Mouse (Mus musculus) forebrain, postnatal 0 days (tissue): ENCODE results near the gene Irf2bpl. TPM values are rescaled to one million over a fixed set of nuclear protein-coding genes. Genes with fewer than 3 reads are reported as not detected.

Source experiments
- ATAC-seq: fragments of 200-750 bp; cut with Nextera tagmentation; 2 replicates; pipeline ENCODE4 v1.8.0; 2017; ENCODE audit warnings: mild to moderate bottlenecking, moderate library complexity
- DNase-seq: peaks from one replicate; pipeline ENCODE4 v3.0.0-alpha.2; 2015
- H3K27ac ChIP-seq: fragments of 300-500 bp; sonication (generic); 2 replicates; pipeline ENCODE4 v1.5.1; 2014; ENCODE audit warnings: low read depth, mild to moderate bottlenecking, antibody characterized with exemption, low read length, moderate library complexity, mixed read lengths
- H3K27me3 ChIP-seq: fragments of 300-500 bp; sonication (generic); 2 replicates; pipeline ENCODE4 v1.6.1; 2014; ENCODE audit warnings: mild to moderate bottlenecking, low read length, mixed read lengths; ENCODE audit not compliant: insufficient read depth
- H3K36me3 ChIP-seq: fragments of 300-500 bp; sonication (generic); 2 replicates; pipeline ENCODE4 v1.6.1; 2014; ENCODE audit warnings: mild to moderate bottlenecking, moderate library complexity; ENCODE audit not compliant: insufficient read depth
- H3K4me1 ChIP-seq: fragments of 300-500 bp; sonication (generic); 2 replicates; pipeline ENCODE4 v1.6.1; 2014; ENCODE audit warnings: antibody characterized with exemption; ENCODE audit not compliant: insufficient read depth
- H3K4me2 ChIP-seq: fragments of 300-500 bp; sonication (generic); 2 replicates; pipeline ENCODE4 v1.6.1; 2014; ENCODE audit warnings: low read depth, mild to moderate bottlenecking, moderate library complexity
- H3K4me3 ChIP-seq: fragments of 300-500 bp; sonication (generic); 2 replicates; pipeline ENCODE4 v1.5.1; 2014; ENCODE audit warnings: low read depth, low read length, mixed read lengths
- H3K9ac ChIP-seq: fragments of 300-500 bp; sonication (generic); 2 replicates; pipeline ENCODE4 v1.6.1; 2014; ENCODE audit warnings: mild to moderate bottlenecking
- H3K9me3 ChIP-seq: fragments of 300-500 bp; sonication (generic); 2 replicates; pipeline ENCODE4 v1.6.1; 2016; ENCODE audit warnings: low read length
- CTCF ChIP-seq: sonication (generic); IDR thresholded peaks from 2 replicates; pipeline ENCODE4 v1.5.1; 2016; ENCODE audit warnings: antibody characterized with exemption, control low read depth, low read depth
- WGBS: fragments of 180-500 bp; shearing (Covaris S2); extraction: QIAGEN DNeasy Blood & Tissue Kit; methylation state at CpG from one replicate; pipeline ENCODE4 v1.1.7; 2014; 5-methylcytosine and 5-hydroxymethylcytosine counted together
- polyA plus RNA-seq: library from polyadenylated mRNA; unstranded; fragments of >200 nt; fragmentation: Nextera tagmentation; extraction: Ambion mirVana; gene quantifications from 2 replicates; pipeline ENCODE4 v1.2.1, GENCODE M21; 2015
- total RNA-seq: library from RNA; depleted of rRNA; stranded (reverse); fragments of >200 nt; gene quantifications from 2 replicates; pipeline ENCODE4 v1.2.3, GENCODE M21; 2014

Irf2bpl gene
- total and polyA plus RNA-seq, 2 experiments from 2014 or later = 95.7 to 161 TPM

- Histone ChIP-seq H3K4me3 (no peak overlapping the region), H3K4me1 (peaks cover 77% of the 10 kb centered on the region), H3K9ac (no peak overlapping the region), H3K36me3 (no peaks in the 10 kb centered on the region), H3K4me2 (peak overlapping the region; percentile 65), H3K27me3 (no peaks in the 10 kb centered on the region), H3K9me3 (no peaks in the 10 kb centered on the region), H3K27ac (peak overlapping the region; percentile 82)
- no peak for ATAC-seq
- no peak for TF ChIP-seq CTCF
- no peak for DNase-seq
- WGBS = 16% methylated on average over 7 of the region's 7 CpGs
Observed at GRCm38 (mm10) chr12:86889103-86889644, 4.6 kb upstream of the Irf2bpl start.

- Histone ChIP-seq H3K9ac (peak overlapping the region; percentile 64), H3K4me1 (peaks cover 70% of the 10 kb centered on the region), H3K4me2 (peak overlapping the region; percentile 65), H3K27ac (peak overlapping the region; percentile 82), H3K4me3 (peak overlapping the region; percentile 36), H3K36me3 (no peaks in the 10 kb centered on the region), H3K9me3 (no peaks in the 10 kb centered on the region), H3K27me3 (no peaks in the 10 kb centered on the region)
- peak; percentile 77 for DNase-seq
- WGBS = 2% methylated on average over 46 of the region's 47 CpGs
- peak; percentile 23 for ATAC-seq
- TF ChIP-seq CTCF = peak; percentile 56
Observed at GRCm38 (mm10) chr12:86888130-86889069, 3.8 kb upstream of the Irf2bpl start.

- ATAC-seq (no peak), DNase-seq (no peak)
Observed at GRCm38 (mm10) chr12:86887381-86888129, 3.0 kb upstream of the Irf2bpl start.

GRCm38 (mm10) chr12:86886446-86886965 is 1.9 kb upstream of the Irf2bpl start:
- Histone ChIP-seq H3K4me3 (no peak overlapping the region), H3K27ac (peak overlapping the region; percentile 40; the same call in 1 of the 2 replicates), H3K4me2 (0 out of 2 replicates have a peak overlapping the region, but pooled peaks have one; percentile 3), H3K36me3 (peaks cover 5% of the 10 kb centered on the region), H3K4me1 (peaks cover 53% of the 10 kb centered on the region), H3K9me3 (no peaks in the 10 kb centered on the region), H3K27me3 (no peaks in the 10 kb centered on the region), H3K9ac (no peak overlapping the region)
- DNase-seq = no peak
- 58% methylated on average over 7 of the region's 7 CpGs for WGBS
- ATAC-seq = no peak
- peak; percentile 27; the same call in 1 of the 2 replicates for TF ChIP-seq CTCF

More at GRCm38 (mm10) chr12:86887381-86888129, 3.0 kb upstream of the Irf2bpl start:
- H3K9ac ChIP-seq = peak overlapping the region; percentile 64
- no peaks in the 10 kb centered on the region for H3K9me3 ChIP-seq
- no peaks in the 10 kb centered on the region for H3K36me3 ChIP-seq
- peaks cover 63% of the 10 kb centered on the region for H3K4me1 ChIP-seq
- WGBS = 42% methylated on average over 14 of the region's 14 CpGs
- H3K4me3 ChIP-seq = 0 out of 2 replicates have a peak overlapping the region, but pooled peaks have one; percentile 36
- H3K27me3 ChIP-seq = no peaks in the 10 kb centered on the region
- H3K27ac ChIP-seq = peak overlapping the region; percentile 82
- peak overlapping the region; percentile 65 for H3K4me2 ChIP-seq
- TF ChIP-seq CTCF = no peak

- DNase-seq (no peak), ATAC-seq (no peak)
- no peak for TF ChIP-seq CTCF
- Histone ChIP-seq H3K27ac (peak overlapping the region; percentile 99), H3K36me3 (peaks cover 5% of the 10 kb centered on the region), H3K4me1 (peaks cover 47% of the 10 kb centered on the region), H3K4me2 (peak overlapping the region; percentile 87), H3K9me3 (no peaks in the 10 kb centered on the region), H3K9ac (no peak overlapping the region), H3K4me3 (peak overlapping the region; percentile 87), H3K27me3 (no peaks in the 10 kb centered on the region)
- WGBS = 22% methylated on average over 5 of the region's 5 CpGs
Observed at GRCm38 (mm10) chr12:86885746-86886145, 1.1 kb upstream of the Irf2bpl start.

GRCm38 (mm10) chr12:86885336-86885735 is 738 bp upstream of the Irf2bpl start:
- no peak for TF ChIP-seq CTCF
- H3K27ac ChIP-seq = peak overlapping the region; percentile 99
- H3K4me3 ChIP-seq = peak overlapping the region; percentile 87
- H3K9ac ChIP-seq = peak overlapping the region; percentile 100
- H3K4me1 ChIP-seq = peaks cover 44% of the 10 kb centered on the region
- H3K27me3 ChIP-seq = no peaks in the 10 kb centered on the region
- DNase-seq (no peak), ATAC-seq (no peak)
- H3K36me3 ChIP-seq = peaks cover 5% of the 10 kb centered on the region
- peak overlapping the region; percentile 87 for H3K4me2 ChIP-seq
- 5% methylated on average over 6 of the region's 6 CpGs for WGBS
- H3K9me3 ChIP-seq = no peaks in the 10 kb centered on the region
